Mouse (Mus musculus) kidney, adult 8-10 months (tissue): ENCODE results near the gene Ryr1.
"Not testable (repeated sequence)": the region's sequence is repeated elsewhere in the genome, so short reads cannot be mapped to it uniquely, and the experiment has no call there.

Experiments
- DNase-seq, 2 experiments: peaks; one replicate each; pipeline ENCODE4 v3.0.0; 2022

The Ryr1 gene

GRCm38 (mm10) chr7:29075208-29075607, 49.8 kb downstream of the Ryr1 start:
- no peak for DNase-seq

GRCm38 (mm10) chr7:29072689-29073088, 52.3 kb downstream of the Ryr1 start:
- DNase-seq = peak in 1 of 2 experiments; percentile 13

- DNase-seq = no peak
Measured at GRCm38 (mm10) chr7:29071169-29071891, 53.6 kb downstream of the Ryr1 start.

- no peak for DNase-seq
Measured at GRCm38 (mm10) chr7:29070364-29071168, 54.4 kb downstream of the Ryr1 start.

- peak; percentile 37 to 61 for DNase-seq
Measured at GRCm38 (mm10) chr7:29067758-29068157, 57.2 kb downstream of the Ryr1 start.

GRCm38 (mm10) chr7:29063476-29063875, 61.5 kb downstream of the Ryr1 start:
- not testable (repeated sequence) for DNase-seq

GRCm38 (mm10) chr7:29061522-29062037, 63.4 kb downstream of the Ryr1 start:
- DNase-seq = peak in 1 of 2 experiments; percentile 16

- DNase-seq = no peak
Measured at GRCm38 (mm10) chr7:29059445-29059844, 65.5 kb downstream of the Ryr1 start.

- DNase-seq = no peak
Measured at GRCm38 (mm10) chr7:29052821-29053220, 72.2 kb downstream of the Ryr1 start.

- DNase-seq = peak in 1 of 2 experiments; percentile 27
Measured at GRCm38 (mm10) chr7:29050797-29051196, 74.2 kb downstream of the Ryr1 start.

- DNase-seq = no peak
Measured at GRCm38 (mm10) chr7:29048615-29049014, 76.4 kb downstream of the Ryr1 start.

- no peak for DNase-seq
Measured at GRCm38 (mm10) chr7:29048070-29048469, 76.9 kb downstream of the Ryr1 start.

GRCm38 (mm10) chr7:29046533-29046932, 78.4 kb downstream of the Ryr1 start:
- DNase-seq = no peak

GRCm38 (mm10) chr7:29044302-29044701, 80.7 kb downstream of the Ryr1 start:
- no peak for DNase-seq

GRCm38 (mm10) chr7:29043674-29044057, 81.3 kb downstream of the Ryr1 start:
- DNase-seq = no peak

- peak; percentile 72 to 73 for DNase-seq
Measured at GRCm38 (mm10) chr7:29043016-29043673, 81.8 kb downstream of the Ryr1 start.

GRCm38 (mm10) chr7:29041194-29041593, 83.8 kb downstream of the Ryr1 start:
- DNase-seq = no peak

- no peak for DNase-seq
Measured at GRCm38 (mm10) chr7:29039985-29040661, 84.9 kb downstream of the Ryr1 start.

- DNase-seq = peak; percentile 76 to 92
Measured at GRCm38 (mm10) chr7:29039604-29039984, 85.4 kb downstream of the Ryr1 start.

- no peak for DNase-seq
Measured at GRCm38 (mm10) chr7:29037261-29037660, 87.7 kb downstream of the Ryr1 start.

GRCm38 (mm10) chr7:29032685-29033084, 92.3 kb downstream of the Ryr1 start:
- DNase-seq = no peak

GRCm38 (mm10) chr7:29031641-29032040, 93.3 kb downstream of the Ryr1 start:
- DNase-seq = no peak
